Mouse (Mus musculus): ENCODE measurements at regions not wholly inside any gene's neighbourhood (a gene's known extent, or its start where the extent isn't known, plus 50 kb on each side); places are given as distances from the start of the nearest gene placed in this dataset.

- Histone ChIP-seq H3K4me3 (ENCODE audit: low read length) (no peak overlapping the region), H3K4me1 (replicated peaks; ENCODE audit: control insufficient read depth, insufficient read depth, low read length) (no peaks in the 10 kb centered on the region), H3K27ac (ENCODE audit: low read length) (no peak overlapping the region), H3K36me3 (ENCODE audit: control insufficient read depth, insufficient read depth, low read length) (no peaks in the 10 kb centered on the region), H3K9ac (ENCODE audit: low read length) (no peak overlapping the region), H3K27me3 (ENCODE audit: control insufficient read depth, insufficient read depth, low read depth, low read length) (no peaks in the 10 kb centered on the region), H3K4me2 (ENCODE audit: low read depth, low read length) (no peak overlapping the region), H3K9me3 (ENCODE audit: control insufficient read depth, low read length) (no peaks in the 10 kb centered on the region)
- ATAC-seq (ENCODE audit: low read depth), result no peak
- 81% methylated on average over 4 of the region's 4 CpGs for WGBS
Measured at GRCm38 (mm10) chr10:118002559-118002958, 139.1 kb upstream of the Mdm1 start.

GRCm38 (mm10) chr10:118003179-118003578, 138.4 kb upstream of the Mdm1 start:
- Histone ChIP-seq H3K36me3 (ENCODE audit: control insufficient read depth, insufficient read depth, low read length) (no peaks in the 10 kb centered on the region), H3K27me3 (ENCODE audit: control insufficient read depth, insufficient read depth, low read depth, low read length) (no peaks in the 10 kb centered on the region), H3K4me2 (ENCODE audit: low read depth, low read length) (no peak overlapping the region), H3K9ac (ENCODE audit: low read length) (no peak overlapping the region), H3K27ac (ENCODE audit: low read length) (no peak overlapping the region), H3K4me3 (ENCODE audit: low read length) (no peak overlapping the region), H3K9me3 (ENCODE audit: control insufficient read depth, low read length) (no peaks in the 10 kb centered on the region), H3K4me1 (replicated peaks; ENCODE audit: control insufficient read depth, insufficient read depth, low read length) (no peaks in the 10 kb centered on the region)
- ATAC-seq (ENCODE audit: low read depth), result no peak
- 69% methylated on average over 10 of the region's 10 CpGs for WGBS

- H3K4me2 ChIP-seq (ENCODE audit: low read depth, low read length), result no peak overlapping the region
Measured at GRCm38 (mm10) chr10:118003739-118004361, 137.8 kb upstream of the Mdm1 start.

GRCm38 (mm10) chr10:118004362-118004958, 137.2 kb upstream of the Mdm1 start:
- ATAC-seq (ENCODE audit: low read depth), result no peak
- H3K27ac ChIP-seq (ENCODE audit: low read length), result no peak overlapping the region
- no peaks in the 10 kb centered on the region for H3K27me3 ChIP-seq (ENCODE audit: control insufficient read depth, insufficient read depth, low read depth, low read length)
- 58% methylated on average over 8 of the region's 8 CpGs for WGBS
- H3K4me1 ChIP-seq (replicated peaks; ENCODE audit: control insufficient read depth, insufficient read depth, low read length), result no peaks in the 10 kb centered on the region
- no peak overlapping the region for H3K4me2 ChIP-seq (ENCODE audit: low read depth, low read length)
- no peak overlapping the region for H3K4me3 ChIP-seq (ENCODE audit: low read length)
- peaks cover 5% of the 10 kb centered on the region; the same call in 1 of the 2 replicates for H3K9me3 ChIP-seq (ENCODE audit: control insufficient read depth, low read length)
- no peak overlapping the region for H3K9ac ChIP-seq (ENCODE audit: low read length)
- H3K36me3 ChIP-seq (ENCODE audit: control insufficient read depth, insufficient read depth, low read length), result no peaks in the 10 kb centered on the region

More at GRCm38 (mm10) chr10:118003739-118004361, 137.8 kb upstream of the Mdm1 start:
- no peaks in the 10 kb centered on the region for H3K27me3 ChIP-seq (ENCODE audit: control insufficient read depth, insufficient read depth, low read depth, low read length)
- H3K36me3 ChIP-seq (ENCODE audit: control insufficient read depth, insufficient read depth, low read length), result no peaks in the 10 kb centered on the region
- H3K9me3 ChIP-seq (ENCODE audit: control insufficient read depth, low read length), result no peaks in the 10 kb centered on the region
- H3K4me1 ChIP-seq (replicated peaks; ENCODE audit: control insufficient read depth, insufficient read depth, low read length), result no peaks in the 10 kb centered on the region
- 15% methylated on average over 16 of the region's 16 CpGs for WGBS
- H3K9ac ChIP-seq (ENCODE audit: low read length), result no peak overlapping the region
- H3K27ac ChIP-seq (ENCODE audit: low read length), result no peak overlapping the region
- ATAC-seq (ENCODE audit: low read depth), result no peak
- no peak overlapping the region for H3K4me3 ChIP-seq (ENCODE audit: low read length)

GRCm38 (mm10) chr10:118006827-118007550, 134.6 kb upstream of the Mdm1 start:
- Histone ChIP-seq H3K9me3 (ENCODE audit: control insufficient read depth, low read length) (peaks cover 9% of the 10 kb centered on the region; the same call in 1 of the 2 replicates), H3K36me3 (ENCODE audit: control insufficient read depth, insufficient read depth, low read length) (no peaks in the 10 kb centered on the region), H3K4me2 (ENCODE audit: low read depth, low read length) (no peak overlapping the region), H3K9ac (ENCODE audit: low read length) (no peak overlapping the region), H3K4me1 (replicated peaks; ENCODE audit: control insufficient read depth, insufficient read depth, low read length) (no peaks in the 10 kb centered on the region), H3K4me3 (ENCODE audit: low read length) (no peak overlapping the region), H3K27ac (ENCODE audit: low read length) (no peak overlapping the region), H3K27me3 (ENCODE audit: control insufficient read depth, insufficient read depth, low read depth, low read length) (no peaks in the 10 kb centered on the region)
- no peak for ATAC-seq (ENCODE audit: low read depth)
- whole genome bisulfite sequencing, result 56% methylated on average over 14 of the region's 14 CpGs

GRCm38 (mm10) chr10:118007846-118008245, 133.8 kb upstream of the Mdm1 start:
- H3K4me1 ChIP-seq (replicated peaks; ENCODE audit: control insufficient read depth, insufficient read depth, low read length), result no peaks in the 10 kb centered on the region
- no peak overlapping the region for H3K27ac ChIP-seq (ENCODE audit: low read length)
- peaks cover 9% of the 10 kb centered on the region; the same call in 1 of the 2 replicates for H3K9me3 ChIP-seq (ENCODE audit: control insufficient read depth, low read length)
- no peak overlapping the region for H3K4me2 ChIP-seq (ENCODE audit: low read depth, low read length)
- no peaks in the 10 kb centered on the region for H3K36me3 ChIP-seq (ENCODE audit: control insufficient read depth, insufficient read depth, low read length)
- ATAC-seq (ENCODE audit: low read depth), result no peak
- H3K27me3 ChIP-seq (ENCODE audit: control insufficient read depth, insufficient read depth, low read depth, low read length), result no peaks in the 10 kb centered on the region
- no peak overlapping the region for H3K4me3 ChIP-seq (ENCODE audit: low read length)
- WGBS, result 77% methylated on average over 7 of the region's 7 CpGs
- no peak overlapping the region for H3K9ac ChIP-seq (ENCODE audit: low read length)

GRCm38 (mm10) chr10:118011687-118012567, 129.7 kb upstream of the Mdm1 start:
- Histone ChIP-seq H3K36me3 (ENCODE audit: control insufficient read depth, insufficient read depth, low read length) (no peaks in the 10 kb centered on the region), H3K27ac (ENCODE audit: low read length) (0 out of 2 replicates have a peak overlapping the region, but pooled peaks have one; percentile 7), H3K9me3 (ENCODE audit: control insufficient read depth, low read length) (peaks cover 9% of the 10 kb centered on the region; the same call in 1 of the 2 replicates), H3K27me3 (ENCODE audit: control insufficient read depth, insufficient read depth, low read depth, low read length) (no peaks in the 10 kb centered on the region), H3K4me1 (replicated peaks; ENCODE audit: control insufficient read depth, insufficient read depth, low read length) (no peaks in the 10 kb centered on the region), H3K9ac (ENCODE audit: low read length) (no peak overlapping the region), H3K4me2 (ENCODE audit: low read depth, low read length) (no peak overlapping the region), H3K4me3 (ENCODE audit: low read length) (no peak overlapping the region)
- peak; percentile 28; the same call in 1 of the 2 replicates for ATAC-seq (ENCODE audit: low read depth)
- 58% methylated on average over 10 of the region's 10 CpGs for WGBS

- no peaks in the 10 kb centered on the region for H3K4me1 ChIP-seq (replicated peaks; ENCODE audit: control insufficient read depth, insufficient read depth, low read length)
- WGBS, result 83% methylated on average over 9 of the region's 9 CpGs
- no peak for ATAC-seq (ENCODE audit: low read depth)
- H3K9me3 ChIP-seq (ENCODE audit: control insufficient read depth, low read length), result no peaks in the 10 kb centered on the region
- H3K4me2 ChIP-seq (ENCODE audit: low read depth, low read length), result no peak overlapping the region
- no peak overlapping the region for H3K4me3 ChIP-seq (ENCODE audit: low read length)
- H3K36me3 ChIP-seq (ENCODE audit: control insufficient read depth, insufficient read depth, low read length), result no peaks in the 10 kb centered on the region
- no peaks in the 10 kb centered on the region for H3K27me3 ChIP-seq (ENCODE audit: control insufficient read depth, insufficient read depth, low read depth, low read length)
- H3K9ac ChIP-seq (ENCODE audit: low read length), result no peak overlapping the region
- no peak overlapping the region for H3K27ac ChIP-seq (ENCODE audit: low read length)
Measured at GRCm38 (mm10) chr10:118028831-118029230, 112.8 kb upstream of the Mdm1 start.
